Mouse (Mus musculus): ENCODE measurements around the gene Kif3c. TPM values are rescaled to one million over a fixed set of nuclear protein-coding genes. Genes with fewer than 3 reads are reported as not detected.

Kif3c gene
- polyA plus RNA-seq, 1 experiment from 2014 or later: 2.5 TPM

DNA sequence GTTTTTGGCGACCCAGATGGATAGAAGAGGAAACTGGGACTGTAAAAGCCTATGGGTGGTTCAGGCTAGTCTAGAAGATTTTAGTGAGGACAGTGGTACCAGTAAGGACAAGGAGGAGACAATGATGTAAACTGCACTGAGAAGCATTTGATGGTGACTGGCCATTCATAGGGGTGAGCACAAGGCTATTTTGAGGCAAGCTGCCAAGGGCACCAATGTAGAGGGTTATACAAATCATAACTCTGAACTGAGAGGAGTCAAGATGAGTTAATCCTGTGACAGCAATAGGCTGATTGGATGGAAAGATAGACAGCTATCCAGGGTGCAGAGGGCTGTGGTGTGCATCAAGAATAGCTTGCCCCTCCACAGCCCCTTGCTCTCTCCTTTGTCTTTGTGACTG is 19.9 kb downstream of the Kif3c start:
- TF ChIP-seq EP300 (optimal IDR thresholded peaks at IDR 0.05) (no peak), CTCF (IDR thresholded peaks at IDR 0.05; ENCODE audit: low read depth) (no peak)
- no peak overlapping the region for H3K4me2 ChIP-seq (replicated peaks; ENCODE audit: low read depth)
- no peak overlapping the region for H3K4me3 ChIP-seq (ENCODE audit: low read depth, low read length)
- DNase-seq (ENCODE audit: low spot score) (no peak), ATAC-seq (ENCODE audit: low FRiP score, low TSS enrichment) (no peak)
- H3K27ac ChIP-seq (replicated peaks): no peak overlapping the region
- H3K36me3 ChIP-seq (ENCODE audit: control insufficient read depth, insufficient read depth, low read length): peaks cover 3% of the 10 kb centered on the region; the same call in 1 of the 2 replicates
- H3K4me1 ChIP-seq (replicated peaks; ENCODE audit: control insufficient read depth, insufficient read depth): no peaks in the 10 kb centered on the region
- 81% methylated on average over 1 of the region's 1 CpGs for WGBS
- no peaks in the 10 kb centered on the region for H3K27me3 ChIP-seq (ENCODE audit: control insufficient read depth, insufficient read depth, low read length)
- H3K9me3 ChIP-seq (ENCODE audit: control insufficient read depth, low read length): no peaks in the 10 kb centered on the region
- no peak overlapping the region for H3K9ac ChIP-seq (ENCODE audit: low read length)

DNA sequence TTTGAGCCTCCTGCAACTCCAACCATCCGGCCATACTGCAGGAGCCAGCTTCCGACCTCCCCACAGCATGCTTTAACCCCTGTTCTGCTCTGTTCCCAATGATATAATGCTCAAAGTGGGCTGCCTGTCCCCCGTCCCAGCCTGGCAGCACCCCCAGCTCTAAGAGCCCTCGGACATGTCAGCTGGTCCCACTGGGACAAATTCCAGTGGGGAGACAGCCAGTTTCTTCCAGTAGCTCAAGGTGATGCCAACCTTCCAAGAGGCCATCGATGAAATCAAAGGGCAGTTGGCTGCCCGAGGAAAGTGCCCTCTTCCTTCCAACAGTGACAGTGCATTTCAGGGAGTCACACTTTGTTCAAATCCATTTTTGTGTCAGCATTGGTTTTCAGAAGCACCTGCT is 20.3 kb downstream of the Kif3c start:
- TF ChIP-seq CTCF (IDR thresholded peaks at IDR 0.05; ENCODE audit: low read depth) (no peak), EP300 (optimal IDR thresholded peaks at IDR 0.05) (no peak)
- Histone ChIP-seq H3K27ac (replicated peaks) (no peak overlapping the region), H3K9me3 (ENCODE audit: control insufficient read depth, low read length) (no peaks in the 10 kb centered on the region), H3K27me3 (ENCODE audit: control insufficient read depth, insufficient read depth, low read length) (no peaks in the 10 kb centered on the region), H3K4me3 (ENCODE audit: low read depth, low read length) (no peak overlapping the region), H3K4me1 (replicated peaks; ENCODE audit: control insufficient read depth, insufficient read depth) (no peaks in the 10 kb centered on the region), H3K4me2 (replicated peaks; ENCODE audit: low read depth) (no peak overlapping the region), H3K9ac (ENCODE audit: low read length) (no peak overlapping the region), H3K36me3 (ENCODE audit: control insufficient read depth, insufficient read depth, low read length) (peaks cover 3% of the 10 kb centered on the region; the same call in 1 of the 2 replicates)
- WGBS: 87% methylated on average over 6 of the region's 6 CpGs
- DNase-seq (ENCODE audit: low spot score) (no peak), ATAC-seq (ENCODE audit: low FRiP score, low TSS enrichment) (no peak)

DNA sequence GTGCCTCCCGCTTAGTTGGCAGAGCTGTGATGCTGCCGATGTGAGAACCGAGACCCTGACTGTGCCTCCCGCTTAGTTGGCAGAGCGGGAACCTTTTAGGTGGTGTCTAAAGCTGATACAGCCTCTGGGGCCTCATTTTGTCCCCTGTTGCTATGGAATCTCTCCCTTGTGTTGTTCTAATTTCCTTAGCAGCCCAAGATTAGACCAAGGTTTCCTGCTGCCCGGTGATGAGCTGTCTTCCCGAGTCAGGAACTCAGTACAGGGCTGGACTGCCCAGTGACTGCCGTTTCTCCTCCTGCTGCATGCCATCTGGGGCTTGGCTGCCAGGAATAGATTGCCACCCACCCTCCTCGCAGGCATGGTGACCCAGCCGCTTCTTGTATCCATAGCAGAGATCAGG is 21.0 kb downstream of the Kif3c start:
- Histone ChIP-seq H3K4me2 (replicated peaks; ENCODE audit: low read depth) (no peak overlapping the region), H3K4me1 (replicated peaks; ENCODE audit: control insufficient read depth, insufficient read depth) (no peaks in the 10 kb centered on the region), H3K27me3 (ENCODE audit: control insufficient read depth, insufficient read depth, low read length) (no peaks in the 10 kb centered on the region), H3K4me3 (ENCODE audit: low read depth, low read length) (no peak overlapping the region), H3K27ac (replicated peaks) (no peak overlapping the region), H3K9ac (ENCODE audit: low read length) (no peak overlapping the region), H3K9me3 (ENCODE audit: control insufficient read depth, low read length) (no peaks in the 10 kb centered on the region), H3K36me3 (ENCODE audit: control insufficient read depth, insufficient read depth, low read length) (peaks cover 3% of the 10 kb centered on the region; the same call in 1 of the 2 replicates)
- no peak for TF ChIP-seq EP300 (optimal IDR thresholded peaks at IDR 0.05)
- TF ChIP-seq CTCF (IDR thresholded peaks at IDR 0.05; ENCODE audit: low read depth): no peak
- ATAC-seq (ENCODE audit: low FRiP score, low TSS enrichment) (no peak), DNase-seq (ENCODE audit: low spot score) (no peak)
- 74% methylated on average over 10 of the region's 10 CpGs for WGBS

DNA sequence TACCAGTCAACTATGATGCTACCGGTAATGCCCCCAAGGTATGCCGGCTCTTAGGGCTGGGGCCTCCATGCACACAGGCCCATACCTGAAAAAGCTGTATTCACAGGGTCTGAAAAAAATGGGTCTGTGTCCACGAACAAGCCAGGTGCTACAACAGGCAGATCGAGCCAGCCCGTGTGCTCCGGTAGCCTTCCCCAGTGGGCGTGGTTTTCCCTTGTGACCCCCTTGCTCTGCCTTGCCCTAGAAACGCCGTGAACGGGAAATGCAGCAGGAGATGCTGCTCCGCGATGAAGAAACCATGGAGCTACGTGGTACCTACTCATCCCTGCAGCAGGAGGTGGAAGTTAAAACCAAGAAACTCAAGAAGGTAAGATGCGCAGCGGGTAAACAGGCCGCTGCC is 23.0 kb downstream of the Kif3c start:
- ATAC-seq (ENCODE audit: low FRiP score, low TSS enrichment): no peak
- H3K27ac ChIP-seq (replicated peaks): no peak overlapping the region
- no peak overlapping the region for H3K4me3 ChIP-seq (ENCODE audit: low read depth, low read length)
- no peak for TF ChIP-seq CTCF (IDR thresholded peaks at IDR 0.05; ENCODE audit: low read depth)
- TF ChIP-seq EP300 (optimal IDR thresholded peaks at IDR 0.05): no peak
- H3K9ac ChIP-seq (ENCODE audit: low read length): no peak overlapping the region
- WGBS: 91% methylated on average over 16 of the region's 16 CpGs
- DNase-seq (ENCODE audit: low spot score): no peak
- H3K4me1 ChIP-seq (replicated peaks; ENCODE audit: control insufficient read depth, insufficient read depth): no peaks in the 10 kb centered on the region
- no peaks in the 10 kb centered on the region for H3K27me3 ChIP-seq (ENCODE audit: control insufficient read depth, insufficient read depth, low read length)
- no peak overlapping the region for H3K4me2 ChIP-seq (replicated peaks; ENCODE audit: low read depth)
- peaks cover 3% of the 10 kb centered on the region; the same call in 1 of the 2 replicates for H3K36me3 ChIP-seq (ENCODE audit: control insufficient read depth, insufficient read depth, low read length)
- H3K9me3 ChIP-seq (ENCODE audit: control insufficient read depth, low read length): no peaks in the 10 kb centered on the region

DNA sequence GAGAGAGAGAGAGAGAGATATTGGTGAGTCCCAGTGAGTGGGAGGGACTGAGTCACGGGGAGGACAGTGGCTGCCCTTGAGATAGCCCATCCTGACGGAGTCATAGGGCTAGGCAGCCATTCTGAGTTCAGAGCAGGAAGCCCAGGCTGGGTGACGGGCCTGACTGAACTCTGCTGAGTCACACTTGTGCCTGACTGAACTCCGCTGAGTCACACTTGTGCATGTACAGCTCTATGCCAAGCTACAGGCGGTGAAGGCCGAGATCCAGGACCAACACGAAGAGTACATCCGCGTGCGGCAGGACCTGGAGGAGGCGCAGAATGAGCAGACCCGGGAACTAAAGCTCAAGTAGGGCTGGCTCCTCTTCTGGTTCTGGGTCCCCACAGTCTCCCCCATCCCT is 24.5 kb downstream of the Kif3c start:
- WGBS: 89% methylated on average over 12 of the region's 12 CpGs
- TF ChIP-seq EP300 (optimal IDR thresholded peaks at IDR 0.05) (no peak), CTCF (IDR thresholded peaks at IDR 0.05; ENCODE audit: low read depth) (no peak)
- Histone ChIP-seq H3K9ac (ENCODE audit: low read length) (no peak overlapping the region), H3K27me3 (ENCODE audit: control insufficient read depth, insufficient read depth, low read length) (no peaks in the 10 kb centered on the region), H3K9me3 (ENCODE audit: control insufficient read depth, low read length) (no peaks in the 10 kb centered on the region), H3K4me3 (ENCODE audit: low read depth, low read length) (no peak overlapping the region), H3K4me2 (replicated peaks; ENCODE audit: low read depth) (no peak overlapping the region), H3K27ac (replicated peaks) (no peak overlapping the region), H3K36me3 (ENCODE audit: control insufficient read depth, insufficient read depth, low read length) (peaks cover 3% of the 10 kb centered on the region; the same call in 1 of the 2 replicates), H3K4me1 (replicated peaks; ENCODE audit: control insufficient read depth, insufficient read depth) (no peaks in the 10 kb centered on the region)
- DNase-seq (ENCODE audit: low spot score) (no peak), ATAC-seq (ENCODE audit: low FRiP score, low TSS enrichment) (peak; percentile 64; the same call in 1 of the 2 replicates)

DNA sequence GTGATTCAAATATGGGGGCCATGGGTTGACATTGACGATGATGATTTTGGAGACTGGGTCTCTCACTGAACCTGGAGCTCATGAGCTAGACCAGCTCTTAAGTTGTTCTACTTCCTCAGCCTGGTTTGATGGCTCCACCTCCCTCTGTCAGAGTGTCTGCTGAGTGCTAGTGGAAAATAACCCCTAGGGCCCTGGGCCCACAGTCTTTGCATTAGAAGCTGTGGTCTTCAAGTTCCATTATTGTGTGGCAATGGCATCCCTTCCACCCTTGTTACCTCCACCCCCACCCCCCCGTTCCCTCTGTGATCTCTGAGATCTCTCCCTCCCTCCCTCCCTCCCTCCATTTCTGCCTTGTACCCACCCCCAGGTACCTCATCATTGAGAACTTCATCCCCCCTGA is 25.1 kb downstream of the Kif3c start:
- H3K4me1 ChIP-seq (replicated peaks; ENCODE audit: control insufficient read depth, insufficient read depth): no peaks in the 10 kb centered on the region
- H3K4me2 ChIP-seq (replicated peaks; ENCODE audit: low read depth): no peak overlapping the region
- TF ChIP-seq CTCF (IDR thresholded peaks at IDR 0.05; ENCODE audit: low read depth) (no peak), EP300 (optimal IDR thresholded peaks at IDR 0.05) (no peak)
- H3K9me3 ChIP-seq (ENCODE audit: control insufficient read depth, low read length): no peaks in the 10 kb centered on the region
- ATAC-seq (ENCODE audit: low FRiP score, low TSS enrichment) (no peak), DNase-seq (ENCODE audit: low spot score) (no peak)
- 82% methylated on average over 2 of the region's 2 CpGs for WGBS
- no peak overlapping the region for H3K27ac ChIP-seq (replicated peaks)
- no peak overlapping the region for H3K4me3 ChIP-seq (ENCODE audit: low read depth, low read length)
- no peak overlapping the region for H3K9ac ChIP-seq (ENCODE audit: low read length)
- no peaks in the 10 kb centered on the region for H3K27me3 ChIP-seq (ENCODE audit: control insufficient read depth, insufficient read depth, low read length)
- peaks cover 3% of the 10 kb centered on the region; the same call in 1 of the 2 replicates for H3K36me3 ChIP-seq (ENCODE audit: control insufficient read depth, insufficient read depth, low read length)
